Mouse (Mus musculus) Muller cell, postnatal 12 days (primary cell): ENCODE data around the gene Rad9a.

ENCODE experiments used
- DNase-seq: peaks from one replicate; pipeline ENCODE4 v3.0.0-alpha.2; 2015; ENCODE audit errors: inconsistent ontology term

The Rad9a gene

GRCm38 (mm10) chr19:4193129-4193528 lies 8.3 kb downstream of the Rad9a start:
- no peak for DNase-seq

- DNase-seq = peak; percentile 33
Measured at GRCm38 (mm10) chr19:4192251-4192985, 9.0 kb downstream of the Rad9a start.

GRCm38 (mm10) chr19:4191528-4192250 lies 9.8 kb downstream of the Rad9a start, which contains the start of gene Ppp1ca:
Ppp1ca (plus strand) TSS chr19:4192065.
- peak; percentile 98 for DNase-seq

GRCm38 (mm10) chr19:4190831-4191334 lies 10.6 kb downstream of the Rad9a start, which contains the start of gene Tbc1d10c:
Tbc1d10c (minus strand) TSS chr19:4191284.
- no peak for DNase-seq

GRCm38 (mm10) chr19:4189051-4189620 lies 12.3 kb downstream of the Rad9a start:
- no peak for DNase-seq

- no peak for DNase-seq
Measured at GRCm38 (mm10) chr19:4187303-4187702, 14.2 kb downstream of the Rad9a start.

GRCm38 (mm10) chr19:4184976-4185975 lies 16.2 kb downstream of the Rad9a start:
- DNase-seq = no peak

GRCm38 (mm10) chr19:4183689-4184088 lies 17.8 kb downstream of the Rad9a start:
- DNase-seq = no peak

- no peak for DNase-seq
Measured at GRCm38 (mm10) chr19:4181892-4182291, 19.6 kb downstream of the Rad9a start.

- no peak for DNase-seq
Measured at GRCm38 (mm10) chr19:4180411-4180810, 21.1 kb downstream of the Rad9a start.

GRCm38 (mm10) chr19:4175368-4175947 lies 26.0 kb downstream of the Rad9a start, which contains the start of gene Carns1:
Carns1 (minus strand) TSS chr19:4175479.
- peak; percentile 69 for DNase-seq

- DNase-seq = no peak
Measured at GRCm38 (mm10) chr19:4172925-4173324, 28.5 kb downstream of the Rad9a start.

GRCm38 (mm10) chr19:4171393-4172290 lies 29.8 kb downstream of the Rad9a start:
- no peak for DNase-seq

- DNase-seq = no peak
Measured at GRCm38 (mm10) chr19:4170723-4171392, 30.6 kb downstream of the Rad9a start.

GRCm38 (mm10) chr19:4169810-4170209 lies 31.7 kb downstream of the Rad9a start:
- no peak for DNase-seq

- peak; percentile 99 for DNase-seq
Measured at GRCm38 (mm10) chr19:4169378-4169784, 32.1 kb downstream of the Rad9a start.

- DNase-seq = no peak
Measured at GRCm38 (mm10) chr19:4166678-4167476, 34.6 kb downstream of the Rad9a start.

- DNase-seq = no peak
Measured at GRCm38 (mm10) chr19:4164721-4165120, 36.7 kb downstream of the Rad9a start.
